Mouse (Mus musculus) C2C12 (cell line): Measurements from ENCODE around the gene Nufip2.

ENCODE experiments used
- CEBPB ChIP-seq: IDR thresholded peaks from one replicate; pipeline ENCODE4 v1.6.1; 2011; ENCODE audit warnings: low read depth, mild to moderate bottlenecking, control low read depth, moderate library complexity
- CTCF ChIP-seq: IDR thresholded peaks from one replicate; pipeline ENCODE4 v1.5.1; 2011; ENCODE audit not compliant: control insufficient read depth, insufficient read depth, insufficient read length
- MAX ChIP-seq: IDR thresholded peaks from one replicate; pipeline ENCODE4 v1.6.1; 2011; ENCODE audit warnings: mild to moderate bottlenecking, control low read depth
- MYOD1 ChIP-seq: IDR thresholded peaks from one replicate; pipeline ENCODE4 v1.6.1; 2011; ENCODE audit warnings: low read depth; ENCODE audit not compliant: control insufficient read depth, insufficient read length
- MYOG ChIP-seq: IDR thresholded peaks from one replicate; pipeline ENCODE4 v1.6.1; 2011; ENCODE audit not compliant: control insufficient read depth, insufficient read length; ENCODE audit errors: extremely low read depth
- USF1 ChIP-seq: IDR thresholded peaks from one replicate; pipeline ENCODE4 v1.6.1; 2011; ENCODE audit warnings: low read depth, mild to moderate bottlenecking, control low read depth, moderate library complexity

DNA sequence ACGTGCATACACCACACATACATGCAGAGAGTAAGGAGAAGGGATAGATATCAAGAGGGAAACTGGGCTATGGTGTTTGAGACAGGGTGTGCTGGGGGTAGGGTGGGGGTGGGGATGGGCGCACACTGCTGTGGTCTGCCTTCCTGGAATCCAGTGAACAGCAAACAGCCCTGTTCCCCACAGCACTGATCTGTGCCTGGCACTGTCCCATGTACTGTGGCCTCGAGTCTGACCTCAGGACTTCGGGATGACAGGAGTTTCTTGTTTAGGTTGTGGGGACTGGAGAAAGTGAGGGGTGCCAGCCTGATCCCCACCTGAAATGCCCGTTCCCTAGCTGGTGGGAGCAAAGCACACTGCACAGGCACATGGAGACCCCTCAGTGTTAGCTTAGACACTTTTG is 101.8 kb downstream of the Nufip2 start, which contains the start of gene Gm10277:
- TF ChIP-seq CEBPB: no peak
- TF ChIP-seq CTCF: no peak
- no peak for TF ChIP-seq MAX
- no peak for TF ChIP-seq USF1
- TF ChIP-seq MYOG: no peak
- no peak for TF ChIP-seq MYOD1
